Mouse (Mus musculus) brown adipose tissue, adult 24 weeks (tissue): ENCODE results near the gene Txnip. TPM values are rescaled to one million over a fixed set of nuclear protein-coding genes. Genes with fewer than 3 reads are reported as not detected.
"Not testable (repeated sequence)": the region's sequence is repeated elsewhere in the genome, so short reads cannot be mapped to it uniquely, and the experiment has no call there.

Experiments
- H3K27ac ChIP-seq: fragments of 200-500 bp; replicated peaks from 2 replicates; pipeline ENCODE4 v1.5.1; 2012; ENCODE audit warnings: low read depth, mild to moderate bottlenecking, low read length
- H3K4me1 ChIP-seq: fragments of 200-500 bp; 2 replicates; pipeline ENCODE4 v1.6.1; 2012; ENCODE audit warnings: low read length, mixed read lengths; ENCODE audit not compliant: control insufficient read depth, insufficient read depth, insufficient read length
- H3K4me3 ChIP-seq: fragments of 200-500 bp; 2 replicates; pipeline ENCODE4 v1.5.1; 2012; ENCODE audit warnings: low read depth, mild to moderate bottlenecking, low read length, moderate library complexity; ENCODE audit not compliant: insufficient read depth
- polyA plus RNA-seq: library from polyadenylated mRNA; stranded (reverse); fragments of >200 nt; gene quantifications from 2 replicates; pipeline ENCODE4 v1.2.4, GENCODE M21; 2012; ENCODE audit not compliant: missing spikeins, insufficient read depth, insufficient read length

The Txnip gene
- 1,091 and 1,303 TPM in 2 replicates for polyA plus RNA-seq

- Histone ChIP-seq H3K4me3 (peak within 1 kb of the TSS; percentile 69), H3K4me1 (peaks cover 16% of the 10 kb centered on the region)
These were observed at the start of gene Txnip for GRCm38 (mm10) chr3:96557694-96558093. TSS of gene Txnip (plus strand) at chr3:96557957.

GRCm38 (mm10) chr3:96507966-96508365 lies 49.8 kb upstream of the Txnip start:
- not testable (repeated sequence) for H3K27ac ChIP-seq, H3K4me1 ChIP-seq, H3K4me3 ChIP-seq

More at GRCm38 (mm10) chr3:96557694-96558093, at the start of gene Txnip:
- peak within 1 kb of the TSS; percentile 100 for H3K27ac ChIP-seq

- no peak overlapping the region for H3K27ac ChIP-seq
- no peak overlapping the region for H3K4me3 ChIP-seq
- no peaks in the 10 kb centered on the region for H3K4me1 ChIP-seq
These were observed 37.6 kb upstream of the Txnip start for GRCm38 (mm10) chr3:96520171-96520570.

- Histone ChIP-seq H3K27ac (no peak overlapping the region), H3K4me1 (no peaks in the 10 kb centered on the region), H3K4me3 (no peak overlapping the region)
These were observed 35.6 kb upstream of the Txnip start for GRCm38 (mm10) chr3:96522149-96522548.

GRCm38 (mm10) chr3:96524028-96524810 lies 33.5 kb upstream of the Txnip start:
- H3K4me1 ChIP-seq: no peaks in the 10 kb centered on the region
- no peak overlapping the region for H3K27ac ChIP-seq
- no peak overlapping the region for H3K4me3 ChIP-seq

- Histone ChIP-seq H3K27ac (no peak within 1 kb of the TSS), H3K4me3 (no peak within 1 kb of the TSS), H3K4me1 (no peaks in the 10 kb centered on the region)
These were observed 32.8 kb upstream of the Txnip start, which contains the start of gene Hfe2 for GRCm38 (mm10) chr3:96524914-96525313. TSS of gene Hfe2 (plus strand) at chr3:96525172.

GRCm38 (mm10) chr3:96526013-96526762 lies 31.6 kb upstream of the Txnip start:
- no peak overlapping the region for H3K27ac ChIP-seq
- no peaks in the 10 kb centered on the region for H3K4me1 ChIP-seq
- no peak overlapping the region for H3K4me3 ChIP-seq

- Histone ChIP-seq H3K4me1 (no peaks in the 10 kb centered on the region), H3K27ac (no peak overlapping the region), H3K4me3 (no peak overlapping the region)
These were observed 30.8 kb upstream of the Txnip start for GRCm38 (mm10) chr3:96526864-96527542.

- no peak overlapping the region for H3K27ac ChIP-seq
- H3K4me1 ChIP-seq: no peaks in the 10 kb centered on the region
- H3K4me3 ChIP-seq: no peak overlapping the region
These were observed 29.3 kb upstream of the Txnip start for GRCm38 (mm10) chr3:96528506-96528905.

- Histone ChIP-seq H3K4me1 (no peaks in the 10 kb centered on the region), H3K27ac (no peak overlapping the region), H3K4me3 (no peak overlapping the region)
These were observed 25.7 kb upstream of the Txnip start for GRCm38 (mm10) chr3:96532050-96532449.

GRCm38 (mm10) chr3:96534300-96534699 lies 23.5 kb upstream of the Txnip start:
- H3K4me1 ChIP-seq: no peaks in the 10 kb centered on the region
- no peak overlapping the region for H3K27ac ChIP-seq
- no peak overlapping the region for H3K4me3 ChIP-seq

- H3K4me3 ChIP-seq: no peak overlapping the region
- H3K27ac ChIP-seq: no peak overlapping the region
- H3K4me1 ChIP-seq: no peaks in the 10 kb centered on the region
These were observed 18.4 kb upstream of the Txnip start for GRCm38 (mm10) chr3:96539316-96539715.

GRCm38 (mm10) chr3:96540740-96541139 lies 17.0 kb upstream of the Txnip start:
- Histone ChIP-seq H3K27ac (no peak overlapping the region), H3K4me3 (no peak overlapping the region), H3K4me1 (no peaks in the 10 kb centered on the region)

- no peak overlapping the region for H3K27ac ChIP-seq
- H3K4me1 ChIP-seq: no peaks in the 10 kb centered on the region
- no peak overlapping the region for H3K4me3 ChIP-seq
These were observed 16.3 kb upstream of the Txnip start for GRCm38 (mm10) chr3:96541328-96542078.
